Mouse (Mus musculus): ENCODE data around the gene Rgs4. TPM values are rescaled to one million over a fixed set of nuclear protein-coding genes. Genes with fewer than 3 reads are reported as not detected.

The Rgs4 gene
- polyA plus RNA-seq, 1 experiment from 2014 or later = 6.0 TPM

Other genes starting within 250 kb of the Rgs4 start
- gene Nuf2, start 216.2 kb downstream of the Rgs4 start, polyA plus RNA-seq (2015; fragmentation: Nextera tagmentation; extraction: Ambion mirVana) = 44.3 and 44.8 TPM in 2 replicates
- gene Rgs5, start 92.1 kb downstream of the Rgs4 start, polyA plus RNA-seq (2015; fragmentation: Nextera tagmentation; extraction: Ambion mirVana) = 9.6 and 12.3 TPM in 2 replicates
- gene Ccdc190, start 181.0 kb upstream of the Rgs4 start, polyA plus RNA-seq (2015; fragmentation: Nextera tagmentation; extraction: Ambion mirVana) = 0.13 TPM in 1 of 2 replicates, not detected in the other
- gene Hsd17b7, start 221.6 kb upstream of the Rgs4 start, polyA plus RNA-seq (2015; fragmentation: Nextera tagmentation; extraction: Ambion mirVana) = 22.0 and 22.9 TPM in 2 replicates